Mouse (Mus musculus): ENCODE data around the gene Fignl2.
A peak's percentile ranks its signal among the peaks of the same experiment; 100 is the strongest.

Gene Fignl2

DNA sequence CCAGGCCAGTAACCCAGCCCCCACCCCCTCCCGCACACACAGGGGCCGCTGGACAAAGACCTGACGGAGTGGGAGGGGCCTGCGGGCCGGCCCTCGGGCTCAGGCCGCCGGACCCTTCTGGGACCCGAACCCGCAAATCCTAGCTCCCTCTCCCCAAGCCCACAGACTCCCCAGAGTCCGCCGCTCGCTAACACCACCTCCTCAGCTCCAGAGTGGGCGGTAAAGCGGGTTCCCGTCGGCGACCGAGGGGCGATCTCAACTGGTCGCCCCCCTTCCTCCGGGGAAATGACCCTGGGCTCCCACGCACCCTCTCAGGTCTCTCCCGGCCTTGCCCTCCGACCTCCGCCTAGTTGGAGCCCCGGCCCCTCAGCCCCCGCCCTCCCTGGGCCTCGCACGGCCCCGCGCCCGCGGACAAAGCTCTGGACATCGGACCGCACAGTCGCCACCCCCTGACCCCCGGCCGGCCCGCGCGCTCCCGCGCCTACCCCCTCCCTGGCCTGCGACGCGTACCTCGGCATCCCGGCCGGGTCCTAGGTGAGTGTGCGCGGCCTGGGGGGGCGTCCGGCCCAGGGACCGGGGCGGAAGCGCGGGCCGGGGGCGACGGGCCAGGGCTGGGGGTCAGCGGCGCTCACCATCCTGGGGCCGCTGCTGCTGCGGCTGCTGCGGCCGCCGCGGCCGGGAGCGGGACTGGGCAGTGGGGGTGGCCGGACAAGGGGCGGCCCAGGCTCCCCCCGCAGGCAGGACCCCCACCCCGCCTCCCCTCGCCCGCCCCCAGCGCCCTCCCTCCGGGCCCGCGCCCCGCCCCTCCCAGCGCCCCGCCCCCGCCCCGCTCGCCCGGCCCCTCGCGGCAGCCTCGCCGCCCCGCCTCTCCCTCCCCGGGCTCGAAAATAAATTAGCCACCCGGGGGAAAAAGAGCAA, at the start of gene Fignl2:
Gene Fignl2, minus strand, starts transcription at position 755 of the 918 bp plus-strand sequence.
- no peak for DNase-seq (ENCODE audit: low read depth, low spot score)

DNA sequence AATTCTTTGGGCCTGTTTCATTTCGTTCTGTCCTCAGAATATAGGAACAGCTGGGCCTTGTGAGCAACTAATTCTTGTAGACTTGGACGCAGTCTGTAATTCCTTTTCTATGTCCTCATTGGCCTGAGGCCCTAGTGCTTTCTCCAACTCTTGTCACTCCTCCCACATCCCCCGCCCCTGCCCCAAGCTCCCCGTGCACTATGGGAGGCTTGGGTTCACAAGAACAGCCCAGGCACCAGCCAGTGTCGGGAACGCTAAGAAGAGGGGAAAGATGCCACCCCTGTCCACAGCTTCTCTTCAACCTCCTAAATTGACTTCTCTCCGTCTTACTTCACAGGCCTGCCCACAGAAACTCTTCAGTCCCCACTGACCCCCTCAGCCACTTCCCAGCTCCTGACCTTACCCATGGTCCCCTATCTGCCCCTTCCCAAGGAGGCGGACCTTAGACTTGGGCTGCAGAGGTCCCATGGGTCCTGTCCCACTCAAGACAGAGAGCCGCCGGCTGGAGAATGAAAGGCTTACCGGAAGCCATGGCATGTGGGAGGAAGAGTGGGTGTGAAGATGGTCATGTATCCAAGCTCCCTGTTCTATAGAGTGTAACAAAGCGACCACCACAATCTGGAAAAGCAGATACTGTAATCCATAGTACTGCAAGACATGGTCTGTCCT, 48.6 kb upstream of the Fignl2 start:
- no peak for DNase-seq (ENCODE audit: low read depth, low spot score)

DNA sequence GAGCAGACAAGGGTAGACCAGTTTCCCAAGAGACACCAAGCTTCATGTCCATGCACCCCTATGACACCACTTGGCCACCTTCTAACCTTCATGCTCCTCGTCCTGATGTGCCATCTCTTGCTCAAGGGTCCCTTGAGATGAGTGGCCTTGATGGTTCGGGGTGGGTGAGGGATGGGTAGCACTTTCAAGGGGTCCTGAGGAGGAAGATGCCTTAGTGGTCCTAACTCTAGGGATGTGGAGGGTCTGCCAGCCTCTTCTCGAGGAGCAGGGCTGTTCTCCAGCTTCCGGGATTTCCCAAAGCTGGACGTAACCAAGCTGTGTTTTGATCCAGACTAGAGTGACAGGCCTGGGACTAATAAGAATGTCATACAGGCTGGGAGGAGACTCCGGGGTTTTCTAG, 47.2 kb upstream of the Fignl2 start:
- no peak for DNase-seq (ENCODE audit: low read depth, low spot score)

GRCm38 (mm10) chr15:101123202-101123601, 44.8 kb upstream of the Fignl2 start:
- no peak for DNase-seq (ENCODE audit: low read depth, low spot score)

GRCm38 (mm10) chr15:101122290-101122589, 43.9 kb upstream of the Fignl2 start:
- DNase-seq (ENCODE audit: low read depth, low spot score), result peak; percentile 88

- DNase-seq (ENCODE audit: low read depth, low spot score), result no peak
Measured at GRCm38 (mm10) chr15:101121411-101122289, 43.3 kb upstream of the Fignl2 start.

DNA sequence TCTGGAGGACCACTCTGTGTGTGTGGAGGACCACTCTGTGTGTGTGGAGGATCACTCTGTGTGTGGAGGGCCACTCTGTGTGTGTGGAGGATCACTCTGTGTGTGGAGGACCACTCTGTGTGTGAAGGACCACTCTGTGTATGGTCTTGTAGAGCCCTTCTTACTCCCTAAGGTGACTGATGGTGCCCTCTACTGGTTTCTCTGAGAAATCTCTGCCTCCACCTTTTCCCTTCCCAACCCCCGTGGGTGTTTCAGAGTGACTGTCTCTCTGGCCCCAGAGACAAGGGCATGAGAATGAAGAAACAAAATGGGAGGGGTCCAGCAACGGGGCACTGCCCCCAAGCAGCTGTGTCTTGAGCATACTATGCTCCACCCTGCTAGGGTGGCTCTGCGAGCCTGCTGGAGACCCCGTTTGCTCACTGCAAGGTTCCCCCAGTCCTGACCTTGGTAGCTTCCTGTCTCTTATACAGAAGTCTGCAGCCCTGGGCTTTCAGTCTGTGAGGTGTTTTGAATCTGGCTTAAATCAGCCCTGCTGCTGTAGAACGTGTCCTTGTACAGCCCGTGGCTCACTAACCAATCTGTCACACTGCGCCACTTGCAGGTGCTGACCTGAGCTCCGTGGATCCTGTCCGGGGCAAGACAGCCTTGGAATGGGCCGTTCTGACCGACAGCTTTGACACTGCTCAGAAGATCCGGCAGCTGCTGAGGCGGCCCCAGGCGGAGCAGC, 40.2 kb upstream of the Fignl2 start:
- peak; percentile 78 for DNase-seq (ENCODE audit: low read depth, low spot score)

GRCm38 (mm10) chr15:101115511-101116110, 37.2 kb upstream of the Fignl2 start, which contains the start of gene Ankrd33:
Ankrd33 (plus strand) TSS chr15:101115755.
- no peak for DNase-seq (ENCODE audit: low read depth, low spot score)

GRCm38 (mm10) chr15:101113778-101114177, 35.4 kb upstream of the Fignl2 start:
- DNase-seq (ENCODE audit: low read depth, low spot score), result peak; percentile 43

DNA sequence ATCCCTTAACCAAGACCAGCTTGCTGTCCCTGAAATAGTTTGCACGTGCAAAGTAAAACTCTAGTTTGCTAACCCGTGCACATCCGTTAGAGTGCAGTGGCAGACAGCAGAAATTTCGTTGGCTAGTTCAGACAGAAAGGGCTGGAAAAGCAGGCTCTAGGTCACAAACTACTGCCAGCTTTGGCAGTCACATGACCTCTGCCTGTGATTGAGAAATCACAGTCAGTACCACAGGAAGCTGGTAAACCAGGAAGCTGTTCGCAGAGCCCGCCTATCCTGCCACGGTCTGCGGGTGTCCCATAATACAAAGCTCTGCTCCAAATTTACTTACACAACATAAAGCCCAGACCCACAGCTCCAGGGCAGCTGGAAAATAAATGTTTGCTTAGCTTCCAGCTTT, 34.8 kb upstream of the Fignl2 start:
- no peak for DNase-seq (ENCODE audit: low read depth, low spot score)

DNA sequence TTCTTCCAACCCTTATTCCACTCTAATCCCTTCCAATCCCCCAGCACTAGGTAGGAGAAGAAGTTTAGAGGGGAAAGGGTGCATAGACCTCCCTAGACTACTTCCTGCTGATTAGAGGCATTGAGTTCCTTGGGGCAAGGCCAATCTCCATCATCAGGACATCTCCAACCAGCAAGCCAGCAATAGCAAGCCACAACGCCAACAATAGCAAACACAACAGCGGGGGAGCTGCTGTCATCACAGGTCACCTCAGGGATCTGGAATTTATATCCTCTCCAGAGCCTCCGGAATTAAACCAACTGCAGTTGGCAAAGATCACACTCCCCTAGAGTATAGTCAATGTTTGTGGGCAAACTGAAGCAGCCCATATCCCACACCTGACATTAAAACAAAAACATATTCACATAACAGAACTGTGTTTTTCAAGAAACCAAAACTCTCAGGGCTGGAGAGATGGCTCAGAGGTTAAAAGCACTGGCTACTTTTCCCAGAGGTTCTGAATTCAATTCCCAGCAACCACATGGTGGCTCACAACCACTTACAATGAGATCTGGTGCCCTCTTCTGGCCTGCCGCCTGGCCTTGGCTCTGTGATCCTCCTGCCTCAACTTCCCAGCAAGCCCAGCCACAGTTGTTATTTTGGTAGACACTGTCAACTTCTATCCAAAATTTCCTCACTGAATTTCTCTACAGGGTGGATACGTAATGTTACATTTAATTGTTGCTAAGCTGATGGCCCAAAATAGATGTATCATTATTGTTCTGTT, 29.7 kb upstream of the Fignl2 start:
- no peak for DNase-seq (ENCODE audit: low read depth, low spot score)

DNA sequence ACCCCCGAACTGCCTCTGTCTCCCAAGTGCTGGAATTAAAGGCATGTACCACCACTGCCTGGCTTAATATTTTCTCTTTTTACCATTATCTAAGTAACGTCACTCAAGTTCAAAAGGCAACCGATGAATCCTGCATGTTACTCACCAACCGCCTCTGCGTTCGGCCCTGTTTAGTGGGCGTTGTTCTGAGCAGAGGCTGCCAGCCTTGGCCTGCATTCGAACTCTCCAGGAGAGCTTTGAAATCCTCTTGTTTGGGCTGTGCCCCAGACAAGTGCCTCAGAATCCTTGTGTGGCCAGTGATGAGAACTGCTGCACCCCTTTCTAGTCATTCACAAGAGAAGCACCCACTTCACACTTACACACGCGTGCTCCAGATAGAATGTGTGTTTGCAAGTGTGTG, 27.6 kb upstream of the Fignl2 start:
- no peak for DNase-seq (ENCODE audit: low read depth, low spot score)

- DNase-seq (ENCODE audit: low read depth, low spot score), result peak; percentile 73
Measured at GRCm38 (mm10) chr15:101105496-101105994, 27.2 kb upstream of the Fignl2 start.

GRCm38 (mm10) chr15:101103605-101104304, 25.4 kb upstream of the Fignl2 start:
- no peak for DNase-seq (ENCODE audit: low read depth, low spot score)

DNA sequence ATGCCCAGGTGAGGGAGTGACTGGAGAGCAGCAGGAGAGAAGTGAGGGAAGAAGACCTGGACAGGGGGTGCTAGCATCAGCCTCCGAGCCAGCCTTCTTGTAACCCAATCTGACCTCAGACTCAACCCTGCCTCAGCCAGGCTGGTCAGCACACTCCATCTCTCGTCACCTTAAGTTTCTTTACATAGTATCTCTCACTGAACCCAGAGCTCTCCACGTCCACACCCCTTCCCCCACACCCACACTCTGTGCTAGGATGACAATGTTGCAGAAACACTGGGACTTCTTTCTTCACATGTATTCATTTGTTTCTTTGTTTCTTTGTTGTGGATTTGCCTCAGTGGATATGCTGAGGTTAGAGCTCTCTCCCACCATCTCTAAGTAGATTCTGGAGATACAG, 22.6 kb upstream of the Fignl2 start:
- DNase-seq (ENCODE audit: low read depth, low spot score), result no peak

DNA sequence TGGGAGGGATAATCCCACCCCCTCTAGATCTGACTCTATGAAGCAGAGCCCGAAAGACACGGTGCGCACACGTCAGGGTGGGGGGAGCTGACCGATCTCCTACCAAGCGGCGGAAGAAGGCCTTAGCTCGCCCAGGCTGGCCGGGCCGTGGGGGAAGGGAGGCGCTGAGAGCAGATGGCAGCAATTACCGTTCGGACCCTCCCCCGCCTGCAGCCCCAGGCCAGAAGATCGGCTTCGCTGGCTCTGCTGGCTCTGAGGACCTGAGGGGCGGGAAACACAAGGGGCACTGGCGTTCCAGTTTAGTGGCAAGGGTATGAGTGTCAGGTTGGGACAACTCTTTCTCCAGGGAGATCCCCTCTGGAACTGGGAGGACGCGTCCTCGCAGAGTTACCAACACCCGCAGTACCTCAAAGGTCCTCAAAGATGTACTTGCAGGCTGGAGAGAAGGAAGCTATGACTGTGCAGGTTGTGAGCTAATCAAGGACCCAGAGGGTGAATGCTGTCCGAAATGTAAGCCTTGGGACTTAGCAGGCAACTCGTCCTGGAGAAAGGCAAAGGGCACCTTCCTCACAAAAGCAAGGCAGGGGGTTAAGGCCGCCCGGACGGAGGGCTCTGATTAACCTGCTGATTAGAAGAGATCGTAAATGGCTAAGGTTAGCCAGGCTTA, 19.8 kb upstream of the Fignl2 start:
- peak; percentile 49 for DNase-seq (ENCODE audit: low read depth, low spot score)

DNA sequence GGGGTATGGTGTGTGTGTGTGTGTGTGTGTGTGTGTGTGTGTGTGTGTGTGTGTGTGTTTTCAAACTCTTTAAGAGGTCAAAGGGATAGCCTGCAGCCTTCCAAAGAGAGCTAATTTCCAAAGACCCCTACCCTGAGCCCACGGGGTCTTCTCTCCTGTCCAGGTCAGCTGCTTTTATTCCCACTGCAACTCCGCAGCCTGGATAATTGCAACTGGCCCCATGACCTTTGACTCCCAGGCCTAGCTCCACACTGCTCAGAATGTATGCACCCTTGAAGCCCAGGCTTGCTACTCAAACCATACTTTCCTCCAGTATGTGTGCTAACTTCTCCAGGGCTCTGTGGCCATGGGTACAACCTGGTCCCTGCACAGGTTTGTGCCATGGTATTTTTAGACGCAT, 17.0 kb upstream of the Fignl2 start:
- no peak for DNase-seq (ENCODE audit: low read depth, low spot score)

- peak; percentile 42 for DNase-seq (ENCODE audit: low read depth, low spot score)
Measured at GRCm38 (mm10) chr15:101094979-101095378, 16.6 kb upstream of the Fignl2 start.

- peak; percentile 42 for DNase-seq (ENCODE audit: low read depth, low spot score)
Measured at GRCm38 (mm10) chr15:101093988-101094387, 15.6 kb upstream of the Fignl2 start.

Measured in R1 (cell line).